Mouse (Mus musculus): ENCODE data around the gene Slc28a1.

GRCm38 (mm10) chr7:81202389-81202788, 87.8 kb downstream of the Slc28a1 start:
- TF ChIP-seq CTCF (conservative IDR thresholded peaks at IDR 0.05; ENCODE audit: low read length) (no peak), POU5F1 (IDR thresholded peaks at IDR 0.05; ENCODE audit: borderline replicate concordance, low read length) (no peak)

Data from E14TG2a.4 (cell line).